Mouse (Mus musculus) stomach, postnatal 0 days (tissue): ENCODE measurements around the gene Syn2.

ENCODE experiments used
- CTCF ChIP-seq: IDR thresholded peaks from 2 replicates; pipeline ENCODE4 v1.5.1; 2016; ENCODE audit warnings: antibody characterized with exemption, low read depth, mild to moderate bottlenecking, moderate library complexity
- EP300 ChIP-seq: optimal IDR thresholded peaks from 2 replicates; pipeline ENCODE3; 2016; ENCODE audit warnings: antibody characterized with exemption

DNA sequence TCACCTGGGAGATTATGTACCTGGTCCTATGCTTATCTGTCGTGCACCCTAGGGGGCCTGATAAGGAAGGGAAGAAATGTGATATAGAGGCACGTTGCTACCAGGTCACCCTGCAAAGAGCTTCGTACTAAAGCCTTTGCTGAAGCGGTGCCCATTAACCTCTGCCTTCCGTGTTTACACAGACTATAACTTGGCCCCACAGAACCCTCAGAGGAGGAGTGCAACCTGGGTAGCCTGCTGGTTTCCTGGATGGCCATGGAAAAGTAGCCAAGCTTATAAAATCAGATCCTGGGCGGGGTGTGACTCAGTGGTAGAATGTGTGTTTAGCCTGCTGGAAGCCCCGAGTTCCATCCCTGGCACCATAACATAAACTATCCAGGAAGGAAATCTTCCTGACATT lies 179.2 kb downstream of the Syn2 start:
- no peak for TF ChIP-seq CTCF
- no peak for TF ChIP-seq EP300
